Mouse (Mus musculus): ENCODE results near the gene Tgfb2.

GRCm38 (mm10) chr1:186662996-186663395 lies 42.8 kb downstream of the Tgfb2 start:
- TF ChIP-seq CTCF (conservative IDR thresholded peaks at IDR 0.05; ENCODE audit: insufficient read depth, insufficient read length, low read depth, low read length) (no peak), POLR2A (IDR thresholded peaks at IDR 0.05; ENCODE audit: low read depth, low read length) (no peak)

Data from kidney, adult 2 months (tissue).